24 mouse cellular contexts compared by ENCODE assay signal in the genomic region with DNA sequence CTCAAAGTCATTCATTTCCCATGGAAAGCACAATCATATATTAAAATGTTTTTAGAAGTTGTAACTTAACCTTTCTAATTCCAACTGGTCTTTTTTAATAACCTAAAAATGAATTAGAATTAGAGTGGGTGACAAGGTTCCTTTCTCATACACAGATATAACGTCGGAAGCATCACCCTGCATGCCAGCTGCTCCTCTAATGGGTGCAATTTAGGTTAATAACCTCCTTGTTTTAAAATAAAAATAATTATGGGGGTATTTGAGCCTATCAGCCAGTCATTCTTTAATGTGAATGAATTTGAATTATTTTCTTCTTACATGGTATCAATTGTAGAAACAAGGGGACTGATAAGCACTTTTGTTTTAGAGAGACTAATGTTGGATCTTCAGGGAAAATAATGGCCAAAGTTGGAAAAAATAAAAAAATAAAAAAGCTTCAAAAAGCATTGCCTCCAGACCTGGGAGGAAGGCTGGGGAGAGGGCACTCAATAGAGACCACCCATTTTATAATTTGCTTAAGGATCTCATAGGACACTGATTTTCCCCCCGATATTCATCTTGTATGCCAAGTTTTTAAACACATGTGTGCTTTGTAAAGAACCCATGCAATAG.
DNase-seq lines count a peak whose midpoint lies in the region; ATAC-seq and TF ChIP-seq lines count a peak whose summit lies in the region.
"Had no signal": no experiment of that assay in that cellular context is flagged by ENCODE, and none has a peak within 500 bp of the region (broad histone marks: within the 10 kb centered on the region; RNA-seq: fewer than 3 reads in every experiment).

No protein-coding gene starts in this region.

- 68% methylated on average over 3 of the region's 3 CpGs for WGBS in forebrain, embryonic 12.5 days
- WGBS in forebrain, embryonic 11.5 days = 84% methylated on average over 3 of the region's 3 CpGs
- 84% methylated on average over 3 of the region's 3 CpGs for WGBS in forebrain, embryonic 14.5 days
- WGBS in forebrain, postnatal 0 days = 63% methylated on average over 3 of the region's 3 CpGs
- WGBS in forebrain, embryonic 16.5 days = 65% methylated on average over 3 of the region's 3 CpGs
- WGBS in midbrain, postnatal 0 days = 94% methylated on average over 3 of the region's 3 CpGs

- H3K9me3 ChIP-seq in forebrain, embryonic 12.5 days = no peaks in the 10 kb centered on the region
- no peaks in the 10 kb centered on the region for H3K9me3 ChIP-seq in forebrain, embryonic 11.5 days (ENCODE audit: control insufficient read depth, low read length)
- H3K9me3 ChIP-seq in forebrain, embryonic 14.5 days (replicated peaks; ENCODE audit: control insufficient read depth, low read length) = no peaks in the 10 kb centered on the region
- H3K9me3 ChIP-seq in forebrain, postnatal 0 days (ENCODE audit: low read length) = no peaks in the 10 kb centered on the region
- no peaks in the 10 kb centered on the region for H3K9me3 ChIP-seq in forebrain, embryonic 16.5 days (ENCODE audit: control insufficient read depth, low read length)
- H3K9me3 ChIP-seq in midbrain, postnatal 0 days (ENCODE audit: low read length) = no peaks in the 10 kb centered on the region
- H3K9me3 ChIP-seq: embryonic facial prominence, embryonic 10.5 days; embryonic facial prominence, embryonic 12.5 days had no signal

- no peak for TF ChIP-seq CTCF in forebrain, postnatal 0 days (IDR thresholded peaks at IDR 0.05; ENCODE audit: low read depth)
- no peak for TF ChIP-seq CTCF in midbrain, postnatal 0 days (IDR thresholded peaks at IDR 0.05)

- no peak overlapping the region for H3K4me3 ChIP-seq in forebrain, embryonic 12.5 days (replicated peaks)
- H3K4me3 ChIP-seq in forebrain, embryonic 11.5 days (ENCODE audit: low read depth, low read length) = no peak overlapping the region
- no peak overlapping the region for H3K4me3 ChIP-seq in forebrain, embryonic 14.5 days (ENCODE audit: low read depth, low read length)
- no peak overlapping the region for H3K4me3 ChIP-seq in forebrain, postnatal 0 days (ENCODE audit: low read depth, low read length)
- no peak overlapping the region for H3K4me3 ChIP-seq in forebrain, embryonic 16.5 days (replicated peaks; ENCODE audit: low read length)
- H3K4me3 ChIP-seq in midbrain, postnatal 0 days (ENCODE audit: low read depth, low read length) = no peak overlapping the region
- H3K4me3 ChIP-seq: embryonic facial prominence, embryonic 10.5 days; embryonic facial prominence, embryonic 12.5 days had no signal

- no peak overlapping the region for H3K9ac ChIP-seq in forebrain, embryonic 12.5 days
- H3K9ac ChIP-seq in forebrain, embryonic 11.5 days (ENCODE audit: low read length) = no peak overlapping the region
- no peak overlapping the region for H3K9ac ChIP-seq in forebrain, embryonic 14.5 days (ENCODE audit: low read length)
- H3K9ac ChIP-seq in forebrain, postnatal 0 days = no peak overlapping the region
- no peak overlapping the region for H3K9ac ChIP-seq in forebrain, embryonic 16.5 days (replicated peaks; ENCODE audit: low read depth, low read length)
- no peak overlapping the region for H3K9ac ChIP-seq in midbrain, postnatal 0 days (replicated peaks; ENCODE audit: low read length, poor library complexity, severe bottlenecking)
- H3K9ac ChIP-seq: embryonic facial prominence, embryonic 12.5 days had no signal

- H3K4me1 ChIP-seq in forebrain, embryonic 12.5 days = no peaks in the 10 kb centered on the region
- no peaks in the 10 kb centered on the region for H3K4me1 ChIP-seq in forebrain, embryonic 11.5 days (replicated peaks; ENCODE audit: control insufficient read depth, insufficient read depth, low read length)
- no peaks in the 10 kb centered on the region for H3K4me1 ChIP-seq in forebrain, embryonic 14.5 days (ENCODE audit: control insufficient read depth, insufficient read depth, low read length)
- no peaks in the 10 kb centered on the region for H3K4me1 ChIP-seq in forebrain, postnatal 0 days (ENCODE audit: insufficient read depth)
- no peaks in the 10 kb centered on the region for H3K4me1 ChIP-seq in forebrain, embryonic 16.5 days (replicated peaks; ENCODE audit: control insufficient read depth, insufficient read depth, low read length)
- H3K4me1 ChIP-seq in midbrain, postnatal 0 days (ENCODE audit: insufficient read depth, low read length) = no peaks in the 10 kb centered on the region
- H3K4me1 ChIP-seq: embryonic facial prominence, embryonic 10.5 days; embryonic facial prominence, embryonic 12.5 days had no signal

- no peak for DNase-seq in forebrain, embryonic 11.5 days (ENCODE audit: low spot score)
- peak; percentile 51 for DNase-seq in forebrain, embryonic 14.5 days (ENCODE audit: low spot score)
- DNase-seq in forebrain, postnatal 0 days = no peak
- DNase-seq in embryo, embryonic 10 days (ENCODE audit: low spot score) = no peak
- DNase-seq in midbrain, postnatal 0 days (ENCODE audit: low spot score) = no peak
- DNase-seq: adrenal gland, adult 8-10 months; adrenal gland, postnatal 14 days; adrenal gland, postnatal 36 days; B cell, adult 2 months; cerebellum, adult 11 months; cerebellum, adult 18-20 months; cerebellum, adult 8-10 months; cerebellum, adult 9-11 months; cerebellum, postnatal 14 days; cerebellum, postnatal 36 days had no signal

- peak; percentile 41; the same call in 1 of the 2 replicates for ATAC-seq in forebrain, embryonic 12.5 days (ENCODE audit: low FRiP score)
- ATAC-seq in forebrain, embryonic 11.5 days (replicated peaks; ENCODE audit: low FRiP score) = no peak
- peak; percentile 71 for ATAC-seq in forebrain, embryonic 14.5 days
- ATAC-seq in forebrain, postnatal 0 days = no peak
- ATAC-seq in forebrain, embryonic 16.5 days = peak; percentile 77
- ATAC-seq in midbrain, postnatal 0 days (ENCODE audit: low FRiP score) = no peak
- ATAC-seq: activated CD4-positive, CD25-positive, alpha-beta regulatory T cell, adult 4 months; CD4-positive, CD25-positive, alpha-beta regulatory T cell, adult 4 months; Patski had no signal

- no peaks in the 10 kb centered on the region for H3K36me3 ChIP-seq in forebrain, embryonic 12.5 days (replicated peaks)
- no peaks in the 10 kb centered on the region for H3K36me3 ChIP-seq in forebrain, embryonic 11.5 days (ENCODE audit: control insufficient read depth, insufficient read depth, low read length)
- H3K36me3 ChIP-seq in forebrain, embryonic 14.5 days (ENCODE audit: control insufficient read depth, insufficient read depth, low read length) = no peaks in the 10 kb centered on the region
- no peaks in the 10 kb centered on the region for H3K36me3 ChIP-seq in forebrain, postnatal 0 days (ENCODE audit: insufficient read depth)
- no peaks in the 10 kb centered on the region for H3K36me3 ChIP-seq in forebrain, embryonic 16.5 days (ENCODE audit: control insufficient read depth, insufficient read depth)
- H3K36me3 ChIP-seq in midbrain, postnatal 0 days (ENCODE audit: insufficient read depth, low read length) = no peaks in the 10 kb centered on the region
- H3K36me3 ChIP-seq: embryonic facial prominence, embryonic 10.5 days; embryonic facial prominence, embryonic 12.5 days; G1E had no signal

- H3K27me3 ChIP-seq in forebrain, embryonic 12.5 days = no peaks in the 10 kb centered on the region
- H3K27me3 ChIP-seq in forebrain, embryonic 11.5 days (ENCODE audit: control insufficient read depth, insufficient read depth, low read length) = no peaks in the 10 kb centered on the region
- no peaks in the 10 kb centered on the region for H3K27me3 ChIP-seq in forebrain, embryonic 14.5 days (replicated peaks; ENCODE audit: control insufficient read depth, insufficient read depth, low read length)
- no peaks in the 10 kb centered on the region for H3K27me3 ChIP-seq in forebrain, postnatal 0 days (ENCODE audit: insufficient read depth, low read length)
- H3K27me3 ChIP-seq in forebrain, embryonic 16.5 days (replicated peaks; ENCODE audit: control insufficient read depth, insufficient read depth, low read length) = no peaks in the 10 kb centered on the region
- no peaks in the 10 kb centered on the region for H3K27me3 ChIP-seq in midbrain, postnatal 0 days (ENCODE audit: insufficient read depth, low read length)
- H3K27me3 ChIP-seq: CH12.LX; embryonic facial prominence, embryonic 12.5 days; Patski had no signal

- H3K27ac ChIP-seq in forebrain, embryonic 12.5 days = no peak overlapping the region
- no peak overlapping the region for H3K27ac ChIP-seq in forebrain, embryonic 11.5 days (ENCODE audit: low read depth, low read length)
- H3K27ac ChIP-seq in forebrain, embryonic 14.5 days (ENCODE audit: low read depth, low read length) = no peak overlapping the region
- H3K27ac ChIP-seq in forebrain, postnatal 0 days (ENCODE audit: low read depth, low read length) = no peak overlapping the region
- H3K27ac ChIP-seq in forebrain, embryonic 16.5 days (ENCODE audit: low read length) = no peak overlapping the region
- H3K27ac ChIP-seq in midbrain, postnatal 0 days (ENCODE audit: low read depth, low read length) = no peak overlapping the region
- H3K27ac ChIP-seq: embryonic facial prominence, embryonic 10.5 days; embryonic facial prominence, embryonic 12.5 days had no signal

- no peak overlapping the region for H3K4me2 ChIP-seq in forebrain, embryonic 12.5 days
- H3K4me2 ChIP-seq in forebrain, embryonic 11.5 days (ENCODE audit: low read depth, low read length, severe bottlenecking) = no peak overlapping the region
- H3K4me2 ChIP-seq in forebrain, embryonic 14.5 days (ENCODE audit: low read length) = no peak overlapping the region
- no peak overlapping the region for H3K4me2 ChIP-seq in forebrain, postnatal 0 days (ENCODE audit: low read depth)
- no peak overlapping the region for H3K4me2 ChIP-seq in forebrain, embryonic 16.5 days (ENCODE audit: low read length)
- H3K4me2 ChIP-seq in midbrain, postnatal 0 days (ENCODE audit: low read depth, low read length, poor library complexity, severe bottlenecking) = no peak overlapping the region
- H3K4me2 ChIP-seq: embryonic facial prominence, embryonic 12.5 days had no signal

Comparison
In these comparisons a context has a peak if more than half of its experiments do, and no peak if none do; other contexts are left out.
1. ATAC-seq: peak in forebrain, embryonic 12.5 days (single experiment), forebrain, embryonic 14.5 days (single experiment) and forebrain, embryonic 16.5 days (single experiment); none in forebrain, embryonic 11.5 days (single experiment), forebrain, postnatal 0 days (single experiment) and midbrain, postnatal 0 days (single experiment).